Mouse (Mus musculus) left cerebral cortex, postnatal 25 days (tissue): ENCODE results near the gene Smoc1. TPM values are rescaled to one million over a fixed set of nuclear protein-coding genes. Genes with fewer than 3 reads are reported as not detected.
A peak's percentile ranks its signal among the peaks of the same experiment; 100 is the strongest.

Experiments
- DNase-seq, 2 experiments: peaks; one replicate each; pipeline ENCODE4 v3.0.0; 2022; ENCODE audit warnings: low spot score in 2 of 2, mixed read lengths in 1 of 2
- intact Hi-C: fragments of 180-260 bp; cut with DNase I; formaldehyde crosslinking; loops from one replicate; pipeline ENCODE4 v1.15.1; 2025
- total RNA-seq, 2 experiments: library from RNA; stranded (reverse); gene quantifications; 2 replicates each; pipeline ENCODE4 v1.2.3; 2021

Gene Smoc1
- total RNA-seq, 2 experiments from 2014 or later: 7.3 to 9.3 TPM

DNA sequence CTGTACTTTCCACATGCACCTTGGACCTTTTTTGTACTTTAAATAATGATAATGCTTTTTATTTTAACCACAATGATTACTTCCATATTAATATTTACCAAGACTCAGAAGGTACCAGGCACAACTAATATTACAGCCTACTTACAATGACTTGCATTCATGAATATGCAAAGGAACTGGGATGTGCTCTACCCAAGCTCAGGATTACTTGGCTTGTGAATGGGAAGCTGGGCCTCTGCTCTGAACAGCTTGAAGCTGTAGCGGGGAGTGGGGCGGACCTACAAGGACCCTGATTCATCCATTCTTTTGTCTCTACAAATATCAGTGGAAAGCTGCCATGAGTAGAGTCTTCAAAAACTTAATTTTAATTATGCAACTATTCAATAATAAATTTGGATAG is 47.5 kb downstream of the Smoc1 start:
- intact Hi-C loops: no loop called here

DNA sequence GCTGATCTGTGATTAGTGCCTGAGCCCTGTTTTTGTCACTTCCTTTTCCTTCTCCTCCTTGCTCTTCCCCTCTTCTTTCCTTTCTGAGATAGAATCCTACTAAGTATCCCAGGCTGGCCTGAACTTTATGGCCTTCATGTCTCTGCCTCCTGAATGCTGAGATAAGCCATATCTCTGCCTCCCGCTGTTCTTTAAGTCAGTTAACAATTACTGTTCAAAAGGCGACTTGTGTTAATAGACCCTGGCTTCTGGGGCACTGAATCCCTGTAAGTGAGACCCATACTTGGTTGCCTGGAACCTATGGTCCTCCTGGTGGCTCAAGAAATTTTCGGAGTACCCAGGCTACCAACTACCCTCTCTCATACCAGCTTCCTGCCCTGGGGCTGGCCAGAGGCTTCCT is 48.3 kb downstream of the Smoc1 start:
- intact Hi-C loops: no loop called here
- no peak for DNase-seq

More for the DNA sequence above, 47.5 kb downstream of the Smoc1 start:
- DNase-seq: no peak

DNA sequence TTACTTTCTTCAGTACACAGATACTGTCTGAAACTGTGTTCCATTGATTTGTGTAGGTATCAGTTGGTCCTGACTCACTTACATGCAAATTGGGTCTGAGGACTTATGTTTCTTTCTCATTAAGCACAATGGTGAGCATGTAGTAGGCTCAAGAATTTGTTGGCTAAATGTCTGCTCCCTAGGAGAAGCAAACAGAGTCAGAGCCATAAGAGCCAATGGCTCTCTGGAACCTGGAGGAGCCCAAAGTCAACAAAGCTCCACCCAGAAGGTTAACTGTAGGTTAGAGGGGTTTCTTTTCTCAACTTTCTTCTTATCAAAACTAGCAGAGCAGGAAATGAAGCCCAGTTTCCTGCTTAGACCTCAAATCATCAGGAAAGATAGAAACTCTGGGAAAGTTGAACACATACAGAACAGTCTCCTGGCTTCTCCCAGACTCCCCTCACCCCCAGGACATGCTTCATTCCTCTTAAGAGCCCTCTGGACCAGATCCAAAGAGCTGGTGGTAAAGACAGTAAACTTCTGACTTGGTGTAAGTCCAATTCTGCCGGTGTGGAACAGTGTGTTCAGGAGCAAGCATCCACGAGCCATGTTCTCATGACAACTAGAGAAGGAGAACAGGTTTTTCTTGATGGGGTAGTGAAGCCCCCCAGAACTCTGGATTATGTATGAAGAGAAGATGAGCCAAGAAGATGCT is 51.5 kb downstream of the Smoc1 start:
- intact Hi-C loops: no loop called here
- no peak for DNase-seq

DNA sequence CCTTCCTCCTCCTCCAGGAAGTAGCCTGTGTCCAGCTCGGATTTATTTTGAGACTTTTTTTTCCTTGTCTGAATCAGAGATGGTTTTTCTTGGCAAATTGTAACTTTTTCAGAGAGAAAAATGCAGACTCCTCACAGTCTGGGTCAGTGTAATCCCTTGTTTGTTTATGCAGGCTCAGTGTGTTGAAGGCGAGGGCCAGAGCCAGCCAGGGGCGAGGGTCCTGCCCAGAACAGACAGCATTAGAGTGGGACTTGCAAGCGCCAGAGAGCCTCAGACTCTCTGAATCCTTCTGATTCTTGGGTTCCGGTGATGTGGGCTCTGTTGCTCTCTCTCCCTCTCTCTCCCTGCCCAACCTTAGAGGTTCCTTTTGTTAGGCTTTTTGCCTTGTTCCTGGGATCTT is 53.7 kb downstream of the Smoc1 start:
- intact Hi-C loops: no loop called here
- no peak for DNase-seq

DNA sequence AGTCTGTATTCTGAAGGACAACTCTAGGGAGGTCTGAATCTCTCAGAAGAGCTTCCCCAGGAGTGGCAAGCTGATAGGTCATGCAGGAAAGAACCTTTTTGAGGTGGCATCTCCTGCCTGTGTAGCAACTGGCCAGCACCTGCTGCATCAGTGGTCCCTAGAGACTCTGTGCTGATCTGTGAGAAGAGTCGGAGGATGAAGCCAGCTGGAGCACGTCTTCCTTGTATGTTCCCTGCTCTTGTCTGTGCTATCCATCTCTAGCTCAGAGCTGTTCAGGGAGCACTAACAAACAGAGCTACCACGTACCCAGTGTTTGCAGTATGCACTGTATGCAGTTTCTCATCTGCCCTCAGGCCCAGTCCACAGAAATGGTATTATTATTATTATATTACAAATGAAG is 54.4 kb downstream of the Smoc1 start:
- DNase-seq: no peak
- intact Hi-C loops: no loop called here

DNA sequence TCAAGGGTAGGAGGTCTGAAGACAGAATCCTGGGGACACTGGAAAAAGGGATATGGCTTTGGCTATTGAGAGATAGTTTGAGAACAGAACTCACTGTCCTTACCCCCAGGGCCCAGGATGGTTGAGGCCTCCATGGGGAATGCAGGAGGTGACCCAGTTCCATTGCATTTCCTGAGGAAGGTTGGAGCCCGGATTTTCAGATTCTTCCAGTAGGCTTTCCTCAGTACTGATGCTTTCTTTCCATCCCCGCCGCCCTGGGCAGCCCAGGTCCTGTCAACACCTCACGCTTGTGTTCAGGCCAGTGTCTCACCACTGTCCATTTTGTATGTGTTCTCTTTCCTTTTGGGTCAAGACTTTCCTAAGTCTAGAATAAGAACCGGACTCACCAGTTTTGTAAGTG is 56.5 kb downstream of the Smoc1 start:
- intact Hi-C loops: no loop called here

DNA sequence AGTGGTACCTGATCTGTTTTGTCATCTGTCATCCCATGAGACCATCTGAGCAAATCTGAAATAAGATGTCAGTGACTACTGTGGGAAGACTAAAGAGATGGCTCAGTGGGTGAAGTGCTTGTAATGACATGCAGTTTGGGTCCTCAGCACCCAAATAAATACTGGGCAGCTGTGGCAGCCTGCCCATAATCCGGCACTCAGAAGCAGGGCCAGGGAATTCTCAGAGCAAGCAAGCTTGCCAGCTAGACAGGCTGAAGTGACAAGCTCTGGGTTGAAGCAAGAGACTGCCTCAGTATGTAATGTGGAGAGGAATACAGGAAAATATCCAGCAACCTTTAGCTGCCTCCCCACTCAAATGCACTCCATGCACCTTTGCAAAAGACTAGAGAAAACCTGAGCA is 58.6 kb downstream of the Smoc1 start:
- DNase-seq: no peak
- intact Hi-C loops: no loop called here

More for the DNA sequence above, 56.5 kb downstream of the Smoc1 start:
- DNase-seq: no peak

DNA sequence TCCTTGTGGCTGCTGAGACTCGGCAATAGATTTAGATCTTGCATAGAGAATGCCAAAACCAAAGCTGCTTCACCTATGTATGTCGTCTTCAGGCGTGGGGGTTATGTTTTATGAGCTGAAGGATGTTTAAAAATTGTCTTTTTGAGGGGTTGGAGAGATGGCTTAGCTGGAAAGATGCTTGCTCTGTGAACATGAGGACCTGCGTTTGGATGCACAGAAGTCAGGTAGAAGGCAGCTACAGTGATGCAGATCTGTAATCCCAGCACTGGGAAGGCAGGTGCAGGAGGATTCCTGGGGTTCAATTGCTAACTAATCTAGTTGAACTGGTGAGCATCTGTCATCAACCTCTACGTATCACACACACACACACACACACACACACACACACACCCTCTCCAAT is 61.5 kb downstream of the Smoc1 start:
- no peak for DNase-seq
- intact Hi-C loops: no loop called here

DNA sequence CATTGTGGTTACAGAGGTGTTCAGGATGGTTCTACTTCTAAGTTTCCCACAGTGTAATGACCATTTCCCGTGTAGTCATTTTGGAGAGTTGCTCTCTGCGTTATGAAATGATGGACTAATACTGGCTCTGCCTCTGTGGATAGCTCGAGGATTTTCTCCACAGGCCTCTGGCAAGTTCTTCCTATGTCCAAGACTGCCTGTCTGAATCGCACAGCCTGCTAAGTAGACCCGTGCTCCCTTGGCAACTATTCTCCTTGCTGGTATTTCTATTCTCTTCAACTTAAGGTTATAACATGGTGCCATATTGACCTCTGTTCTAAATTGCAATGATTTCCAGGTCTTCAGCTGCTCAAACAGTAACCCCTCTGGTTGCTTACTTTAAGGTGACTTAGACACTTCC is 65.0 kb downstream of the Smoc1 start:
- intact Hi-C loops: no loop called here
- no peak for DNase-seq

DNA sequence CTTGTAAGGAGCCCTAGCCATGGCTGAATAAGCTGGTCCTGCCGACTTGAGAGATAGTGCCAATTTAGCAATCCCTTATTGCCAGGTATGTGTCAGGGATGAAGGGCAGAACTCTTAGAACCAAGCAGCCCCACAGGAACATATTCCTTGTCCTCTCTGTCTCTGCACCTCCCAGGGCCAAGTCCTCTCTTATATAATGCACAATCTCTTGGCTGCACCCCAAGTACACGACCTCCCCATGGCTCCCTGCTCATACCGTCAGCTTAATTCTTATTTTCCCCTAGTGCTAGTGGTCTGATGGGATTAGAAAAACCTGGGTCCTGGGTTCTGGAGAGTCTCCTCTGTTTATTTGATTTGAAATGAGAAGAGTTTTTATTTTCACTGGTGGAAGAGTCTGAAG is 66.0 kb downstream of the Smoc1 start:
- intact Hi-C loops: no loop called here
- no peak for DNase-seq

DNA sequence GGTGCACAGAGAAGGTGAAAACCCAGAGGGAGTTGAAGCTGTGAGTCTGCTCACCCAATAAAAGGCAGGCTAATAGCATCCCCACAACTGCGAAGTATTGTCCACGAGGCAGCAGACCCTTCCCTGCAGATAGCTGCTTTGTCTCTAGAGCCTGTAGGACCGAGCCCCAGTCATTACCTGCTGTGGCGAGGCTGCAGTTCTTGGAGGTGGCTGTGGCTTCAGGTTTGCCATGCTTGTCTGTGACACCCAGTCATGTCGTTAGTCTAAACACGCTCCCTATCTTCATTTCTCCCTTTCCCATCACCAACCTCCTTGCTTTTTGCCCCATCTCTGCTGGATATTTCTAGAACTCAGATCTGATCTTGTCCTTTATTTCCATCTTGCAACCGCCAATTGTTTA is 66.6 kb downstream of the Smoc1 start:
- no peak for DNase-seq
- intact Hi-C loops: no loop called here

DNA sequence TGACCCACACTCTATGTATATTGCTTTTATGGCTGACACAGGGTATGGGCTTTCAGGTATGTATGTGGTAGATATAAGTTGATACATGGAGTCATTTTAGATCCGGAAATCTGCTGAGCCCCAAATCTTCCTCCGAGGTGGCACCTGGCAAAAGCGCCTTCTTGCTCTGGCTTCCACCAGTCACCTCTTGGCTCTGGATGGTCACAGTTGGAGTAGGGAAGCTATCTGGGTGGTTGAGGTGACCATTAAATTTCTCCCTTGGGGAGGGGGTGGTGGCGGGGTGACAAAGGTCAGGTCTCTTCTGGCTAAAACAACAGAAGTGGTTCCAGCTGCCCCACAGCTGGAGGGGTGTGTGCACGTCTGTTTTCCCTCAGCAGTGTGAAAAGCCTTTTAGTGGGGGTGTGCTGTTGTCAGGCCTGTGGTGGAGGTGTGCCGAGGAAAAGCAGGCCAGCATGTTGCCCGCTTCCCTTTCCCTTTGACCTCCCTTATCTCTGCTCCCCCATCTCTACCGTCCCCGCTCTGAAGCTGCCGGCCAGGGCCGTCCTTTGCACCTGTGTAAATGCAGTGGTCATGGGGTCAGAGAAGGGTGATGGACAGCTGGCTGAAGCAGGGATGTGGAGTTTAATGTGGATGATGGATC is 68.3 kb downstream of the Smoc1 start:
- no peak for DNase-seq

DNA sequence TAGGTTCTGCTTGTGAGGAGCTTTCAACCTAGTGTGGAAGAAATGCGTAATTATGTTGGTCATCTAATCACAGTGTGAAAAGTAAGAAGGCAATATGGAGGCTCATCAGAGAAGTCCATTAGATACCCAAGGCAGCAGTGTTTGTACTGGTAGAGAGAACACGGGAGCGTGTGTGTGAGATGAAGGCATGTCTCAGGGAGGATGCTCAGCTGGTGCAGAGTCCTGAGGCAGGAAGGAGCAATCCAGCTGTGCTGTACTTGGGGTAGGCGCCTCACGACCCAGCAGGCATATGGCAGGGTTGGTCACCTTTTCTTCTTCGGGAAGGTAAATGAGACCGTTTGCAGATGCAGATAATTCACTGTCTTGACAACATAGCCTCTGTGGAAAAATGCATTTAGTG is 70.7 kb downstream of the Smoc1 start:
- intact Hi-C loops: no loop called here
- DNase-seq: no peak

More for the DNA sequence above, 68.3 kb downstream of the Smoc1 start:
- intact Hi-C loops: no loop called here

DNA sequence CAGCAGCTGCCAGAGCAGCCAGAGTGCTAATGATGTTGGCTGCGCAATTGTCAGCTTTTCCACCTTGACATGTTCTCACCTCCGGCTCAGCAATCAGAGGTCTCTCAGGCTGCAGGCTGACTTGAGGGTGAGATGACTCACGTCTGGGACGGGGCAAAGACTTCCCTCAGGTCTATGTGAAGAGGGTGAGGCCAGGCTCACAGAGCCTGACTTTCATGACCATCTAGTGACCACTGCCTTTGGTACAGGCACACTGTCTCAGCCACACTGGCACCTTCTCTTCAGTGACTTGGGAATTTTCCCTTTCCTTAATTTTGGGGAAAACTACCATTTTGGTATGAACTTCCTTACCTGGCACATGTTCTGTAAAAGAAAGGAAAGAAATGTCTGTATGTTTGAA is 71.1 kb downstream of the Smoc1 start:
- intact Hi-C loops: no loop called here
- DNase-seq: no peak

DNA sequence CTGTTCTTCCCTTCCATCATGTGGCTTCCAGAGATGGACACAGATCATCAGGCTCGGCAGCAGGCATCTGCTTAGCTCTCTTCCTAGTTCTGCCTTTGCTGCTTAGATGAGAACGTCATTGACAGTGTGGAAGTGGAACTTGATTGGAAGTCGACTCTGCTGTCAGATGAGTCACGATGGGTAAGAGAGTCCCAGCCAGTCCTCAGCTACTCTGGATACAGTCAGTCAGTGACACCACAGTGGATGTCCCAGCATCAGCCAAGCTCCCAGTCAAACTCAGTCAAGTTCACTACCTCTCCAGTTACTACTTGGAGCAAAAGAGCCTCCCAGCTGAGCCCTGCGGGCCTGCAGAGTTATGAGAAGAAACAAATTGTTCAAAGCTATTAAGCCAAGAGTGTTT is 72.6 kb downstream of the Smoc1 start:
- no peak for DNase-seq
- intact Hi-C loops: no loop called here

DNA sequence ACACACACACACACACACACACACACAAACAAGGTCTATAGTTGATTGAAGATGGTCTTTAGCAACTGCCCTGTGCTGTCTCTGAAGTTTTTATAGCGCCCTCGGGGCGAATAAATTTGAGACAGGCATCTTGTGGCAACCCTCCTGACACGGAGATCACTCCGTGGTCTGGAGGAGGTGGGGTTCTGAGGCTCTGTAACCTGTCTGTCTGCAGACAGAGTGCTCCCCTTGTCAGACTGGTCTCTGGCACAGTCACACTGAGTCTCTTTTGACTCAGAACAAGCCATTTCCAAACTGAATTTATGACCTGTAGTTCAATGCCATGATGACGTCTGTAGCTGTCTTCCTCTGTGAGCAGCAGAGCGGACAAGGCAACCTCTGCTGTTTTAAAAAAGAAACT is 75.1 kb downstream of the Smoc1 start:
- intact Hi-C loops: no loop called here
- no peak for DNase-seq

DNA sequence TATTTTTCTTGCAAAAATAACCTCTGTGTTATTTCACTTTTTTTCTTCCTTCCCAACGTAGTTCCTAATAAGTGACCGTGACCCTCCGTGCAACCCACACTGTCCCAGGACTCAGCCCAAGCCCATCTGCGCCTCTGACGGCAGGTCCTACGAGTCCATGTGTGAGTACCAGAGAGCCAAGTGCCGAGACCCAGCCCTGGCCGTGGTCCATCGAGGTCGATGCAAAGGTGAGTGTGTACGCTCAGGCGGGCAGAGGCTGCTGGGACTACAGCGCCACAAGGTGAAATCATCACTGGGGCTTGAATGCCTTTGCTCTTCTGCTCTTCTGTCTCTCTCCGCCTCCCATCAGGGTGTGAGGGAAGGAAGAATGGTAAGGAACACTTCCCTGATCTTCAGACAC is 77.9 kb downstream of the Smoc1 start:
- intact Hi-C loops: no loop called here
- no peak for DNase-seq

DNA sequence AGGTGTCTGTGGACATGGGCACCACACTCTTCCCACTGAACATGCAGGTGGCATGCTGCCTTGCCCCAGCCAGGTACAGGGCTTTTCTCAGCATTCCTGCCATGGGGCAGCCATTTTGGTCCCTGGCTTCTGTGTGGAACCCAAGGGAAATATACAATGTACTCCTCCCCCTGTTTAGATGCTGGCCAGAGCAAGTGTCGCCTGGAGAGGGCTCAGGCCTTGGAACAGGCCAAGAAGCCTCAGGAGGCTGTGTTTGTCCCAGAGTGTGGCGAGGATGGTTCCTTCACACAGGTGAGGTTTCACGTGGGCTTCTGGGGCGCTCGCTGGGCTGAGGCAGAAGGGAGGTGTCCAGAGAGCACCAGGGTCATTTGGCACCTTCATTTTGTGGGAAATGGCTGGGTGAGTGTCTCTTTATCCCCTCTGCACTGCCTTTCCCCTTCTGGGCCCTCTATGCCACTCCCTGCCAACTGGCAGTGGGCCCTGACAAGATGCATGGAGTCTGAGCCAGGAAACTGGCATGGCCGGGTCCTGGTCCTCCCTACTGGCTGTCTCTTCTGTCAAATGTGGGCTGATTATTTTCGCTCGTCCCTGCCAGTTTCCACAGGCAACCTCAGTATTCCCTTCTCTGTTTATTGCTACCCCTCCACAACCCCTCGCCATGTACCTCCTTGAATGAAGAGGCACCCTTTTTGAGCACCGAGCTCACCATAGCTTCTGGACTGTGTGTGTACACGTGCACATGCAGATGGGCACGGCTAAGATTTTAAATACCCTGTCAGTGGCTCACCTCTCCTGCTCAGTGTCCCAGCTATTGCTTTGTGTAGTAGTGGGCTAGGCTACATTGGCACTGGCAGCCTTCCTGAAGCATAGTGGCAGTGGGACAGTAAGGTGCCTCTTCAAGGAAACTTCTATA is 79.4 kb downstream of the Smoc1 start:
- intact Hi-C loops: no loop called here

DNA sequence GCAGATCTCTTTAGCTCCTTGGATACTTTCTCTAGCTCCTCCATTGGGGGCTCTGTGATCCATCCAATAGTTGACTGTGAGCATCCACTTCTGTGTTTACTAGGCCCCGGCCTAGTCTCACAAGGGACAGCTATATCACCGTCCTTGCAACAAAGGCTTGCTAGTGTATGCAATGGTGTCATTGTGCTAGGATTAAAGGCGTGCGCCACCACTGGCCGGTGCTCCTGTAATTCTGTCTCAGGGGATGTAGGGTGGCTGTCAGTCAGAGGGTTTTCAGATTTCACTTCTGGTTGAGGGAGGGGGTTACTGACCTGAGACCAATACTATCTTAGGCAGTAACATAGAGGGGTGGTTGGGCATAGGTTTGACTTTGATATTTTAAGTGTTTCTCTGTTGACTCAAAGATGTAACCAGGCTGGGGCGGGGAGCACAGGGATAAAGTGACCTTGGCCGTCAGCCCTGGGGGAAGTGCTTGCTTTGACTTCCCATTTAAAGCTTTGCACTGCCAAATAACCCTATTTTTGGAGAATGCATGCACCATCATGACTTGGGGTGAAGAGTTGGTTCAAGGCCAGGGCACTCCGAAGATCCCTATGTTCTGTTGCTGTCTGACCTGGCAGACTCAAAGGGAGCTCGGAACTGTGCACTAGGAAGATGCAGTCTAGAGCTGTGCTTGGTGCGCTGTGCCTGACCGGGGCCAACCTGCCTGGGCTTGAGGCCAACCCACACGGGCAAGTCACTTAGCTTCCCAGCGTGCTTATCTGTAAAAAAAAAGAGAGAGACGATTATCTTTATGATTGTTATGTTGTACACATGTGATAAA is 80.9 kb downstream of the Smoc1 start:
- intact Hi-C loops: no loop called here

More for the DNA sequence above, 79.4 kb downstream of the Smoc1 start:
- peak in 1 of 2 experiments; percentile 9 for DNase-seq

DNA sequence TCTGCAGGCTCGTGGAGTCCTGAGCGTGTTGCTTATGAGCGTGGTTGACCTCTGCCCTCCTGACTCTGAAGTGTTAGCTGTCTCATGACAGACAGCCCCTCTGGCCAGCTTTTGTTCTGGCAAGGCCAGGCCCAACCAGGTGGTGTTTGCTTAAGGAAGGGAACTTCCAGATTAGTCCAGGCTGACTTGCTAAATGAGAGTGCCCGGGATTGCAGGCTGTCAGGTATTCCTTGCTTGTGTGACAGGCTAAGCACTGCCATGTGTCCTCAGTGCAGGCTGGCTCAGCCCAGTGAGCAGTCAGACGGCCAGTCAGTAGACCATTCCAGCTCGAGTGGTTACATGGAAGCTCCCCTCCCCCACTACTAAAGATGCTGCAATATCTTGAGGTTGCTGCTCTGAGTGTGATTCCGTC is 82.0 kb downstream of the Smoc1 start:
- intact Hi-C loops: no loop called here
- no peak for DNase-seq

More for the DNA sequence above, 80.9 kb downstream of the Smoc1 start:
- no peak for DNase-seq
